Mouse (Mus musculus) cerebellum, adult 2 months (tissue): ENCODE results near the gene Apoe. TPM values are rescaled to one million over a fixed set of nuclear protein-coding genes. Genes with fewer than 3 reads are reported as not detected.

ENCODE experiments used
- DNase-seq, 2 experiments: peaks; one replicate each; pipeline ENCODE4 v3.0.0; 2021
- H3K27ac ChIP-seq: fragments of 200-500 bp; 2 replicates; pipeline ENCODE4 v1.5.1; 2012; ENCODE audit warnings: low read length, control low read depth, inconsistent platforms; ENCODE audit not compliant: insufficient read depth
- H3K27me3 ChIP-seq: fragments of 200-500 bp; 2 replicates; pipeline ENCODE4 v1.6.1; 2012; ENCODE audit warnings: inconsistent platforms, mild to moderate bottlenecking, low read length, moderate library complexity; ENCODE audit not compliant: control insufficient read depth, insufficient read depth
- H3K4me1 ChIP-seq: fragments of 200-500 bp; 2 replicates; pipeline ENCODE4 v1.6.1; 2011; ENCODE audit warnings: low read length; ENCODE audit not compliant: control insufficient read depth, insufficient read depth
- H3K4me3 ChIP-seq: fragments of 200-500 bp; replicated peaks from 2 replicates; pipeline ENCODE3; 2011; ENCODE audit warnings: mild to moderate bottlenecking, low read depth, low read length, control low read depth; ENCODE audit not compliant: insufficient read depth
- CTCF ChIP-seq: fragments of 200-500 bp; IDR thresholded peaks from 2 replicates; pipeline ENCODE4 v1.5.1; 2011; ENCODE audit warnings: low read depth, mild to moderate bottlenecking, control low read depth, low read length, moderate library complexity, borderline replicate concordance; ENCODE audit not compliant: insufficient read depth
- POLR2A ChIP-seq: fragments of 200-500 bp; IDR thresholded peaks from 2 replicates; pipeline ENCODE4 v1.6.1; 2011; ENCODE audit warnings: low read length, control low read depth, borderline replicate concordance; ENCODE audit not compliant: insufficient read depth
- WGBS: fragments of 180-500 bp; shearing (Covaris S2); methylation state at CpG from one replicate; pipeline ENCODE4 v1.1.7; 2018; 5-methylcytosine and 5-hydroxymethylcytosine counted together
- polyA plus RNA-seq: library from polyadenylated mRNA; depleted of rRNA; stranded (reverse); fragments of >200 nt; gene quantifications from 2 replicates; pipeline ENCODE4 v1.2.3, GENCODE M21; 2012

Apoe gene
- polyA plus RNA-seq, 1 experiment, result 2,936 TPM

- H3K4me3 ChIP-seq, result no peak overlapping the region
- TF ChIP-seq CTCF, result no peak
- no peak for TF ChIP-seq POLR2A
- DNase-seq, result no peak
- no peaks in the 10 kb centered on the region; the same call in 1 of the 2 replicates for H3K4me1 ChIP-seq
- no peaks in the 10 kb centered on the region for H3K27me3 ChIP-seq
- 69% methylated on average over 1 of the region's 1 CpGs for whole genome bisulfite sequencing
- no peak overlapping the region for H3K27ac ChIP-seq
Observed at GRCm38 (mm10) chr7:19676662-19677061, 22.3 kb downstream of the Apoe start.

DNA sequence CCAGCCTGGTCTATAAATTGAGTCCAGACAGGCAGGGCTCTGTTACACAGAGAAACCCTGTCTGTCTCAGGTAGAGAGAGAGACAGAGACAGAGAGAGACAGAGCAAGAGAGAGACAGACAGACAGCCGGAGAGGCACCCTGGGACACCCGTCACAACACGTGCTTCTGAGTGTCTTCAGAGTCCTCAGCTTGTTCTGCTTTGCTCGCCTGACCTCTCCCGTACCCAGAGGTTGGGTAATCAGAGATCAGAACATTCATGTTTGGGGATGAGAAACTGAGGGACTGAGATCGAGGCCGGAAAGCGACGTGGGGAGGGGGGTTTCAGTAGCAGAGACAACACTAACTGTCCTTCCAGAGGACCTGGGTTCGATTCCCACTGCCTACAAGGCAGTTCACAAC is 23.2 kb downstream of the Apoe start:
- Histone ChIP-seq H3K27ac (no peak overlapping the region), H3K4me3 (no peak overlapping the region), H3K27me3 (no peaks in the 10 kb centered on the region), H3K4me1 (no peaks in the 10 kb centered on the region; the same call in 1 of the 2 replicates)
- 80% methylated on average over 10 of the region's 10 CpGs for WGBS
- DNase-seq, result no peak
- TF ChIP-seq CTCF, result no peak
- no peak for TF ChIP-seq POLR2A

GRCm38 (mm10) chr7:19673083-19673699 is 25.8 kb downstream of the Apoe start:
- WGBS, result 46% methylated on average over 14 of the region's 14 CpGs

GRCm38 (mm10) chr7:19671511-19671910 is 27.5 kb downstream of the Apoe start:
- H3K4me3 ChIP-seq, result no peak overlapping the region
- 67% methylated on average over 10 of the region's 10 CpGs for WGBS
- no peak for DNase-seq
- no peaks in the 10 kb centered on the region for H3K27me3 ChIP-seq
- peaks cover 3% of the 10 kb centered on the region for H3K4me1 ChIP-seq
- H3K27ac ChIP-seq, result no peak overlapping the region
- TF ChIP-seq CTCF (no peak), POLR2A (no peak)

More at GRCm38 (mm10) chr7:19673083-19673699, 25.8 kb downstream of the Apoe start:
- TF ChIP-seq POLR2A (no peak), CTCF (no peak)
- H3K4me1 ChIP-seq, result peaks cover 3% of the 10 kb centered on the region
- no peak overlapping the region for H3K27ac ChIP-seq
- no peak overlapping the region for H3K4me3 ChIP-seq
- no peaks in the 10 kb centered on the region for H3K27me3 ChIP-seq
- DNase-seq, result no peak

- peak; percentile 95 for TF ChIP-seq CTCF
- TF ChIP-seq POLR2A, result no peak
- no peaks in the 10 kb centered on the region for H3K27me3 ChIP-seq
- H3K4me1 ChIP-seq, result peaks cover 3% of the 10 kb centered on the region
- WGBS, result 1% methylated on average over 10 of the region's 10 CpGs
- DNase-seq, result peak; percentile 91 to 93
- H3K27ac ChIP-seq, result peak overlapping the region; percentile 52
- peak overlapping the region; percentile 44 for H3K4me3 ChIP-seq
Observed at GRCm38 (mm10) chr7:19668947-19669721, 29.9 kb downstream of the Apoe start.

- DNase-seq, result no peak
- Histone ChIP-seq H3K4me1 (peaks cover 8% of the 10 kb centered on the region; the same call in 1 of the 2 replicates), H3K27me3 (no peaks in the 10 kb centered on the region), H3K4me3 (no peak overlapping the region), H3K27ac (no peak overlapping the region)
- TF ChIP-seq POLR2A (no peak), CTCF (no peak)
- 77% methylated on average over 2 of the region's 2 CpGs for WGBS
Observed at GRCm38 (mm10) chr7:19667434-19667833, 31.6 kb downstream of the Apoe start.

GRCm38 (mm10) chr7:19666750-19667149 is 32.2 kb downstream of the Apoe start:
- Histone ChIP-seq H3K27ac (no peak overlapping the region), H3K4me3 (no peak overlapping the region), H3K4me1 (peaks cover 12% of the 10 kb centered on the region; the same call in 1 of the 2 replicates), H3K27me3 (no peaks in the 10 kb centered on the region)
- 62% methylated on average over 3 of the region's 3 CpGs for WGBS
- TF ChIP-seq POLR2A (no peak), CTCF (no peak)
- no peak for DNase-seq

DNA sequence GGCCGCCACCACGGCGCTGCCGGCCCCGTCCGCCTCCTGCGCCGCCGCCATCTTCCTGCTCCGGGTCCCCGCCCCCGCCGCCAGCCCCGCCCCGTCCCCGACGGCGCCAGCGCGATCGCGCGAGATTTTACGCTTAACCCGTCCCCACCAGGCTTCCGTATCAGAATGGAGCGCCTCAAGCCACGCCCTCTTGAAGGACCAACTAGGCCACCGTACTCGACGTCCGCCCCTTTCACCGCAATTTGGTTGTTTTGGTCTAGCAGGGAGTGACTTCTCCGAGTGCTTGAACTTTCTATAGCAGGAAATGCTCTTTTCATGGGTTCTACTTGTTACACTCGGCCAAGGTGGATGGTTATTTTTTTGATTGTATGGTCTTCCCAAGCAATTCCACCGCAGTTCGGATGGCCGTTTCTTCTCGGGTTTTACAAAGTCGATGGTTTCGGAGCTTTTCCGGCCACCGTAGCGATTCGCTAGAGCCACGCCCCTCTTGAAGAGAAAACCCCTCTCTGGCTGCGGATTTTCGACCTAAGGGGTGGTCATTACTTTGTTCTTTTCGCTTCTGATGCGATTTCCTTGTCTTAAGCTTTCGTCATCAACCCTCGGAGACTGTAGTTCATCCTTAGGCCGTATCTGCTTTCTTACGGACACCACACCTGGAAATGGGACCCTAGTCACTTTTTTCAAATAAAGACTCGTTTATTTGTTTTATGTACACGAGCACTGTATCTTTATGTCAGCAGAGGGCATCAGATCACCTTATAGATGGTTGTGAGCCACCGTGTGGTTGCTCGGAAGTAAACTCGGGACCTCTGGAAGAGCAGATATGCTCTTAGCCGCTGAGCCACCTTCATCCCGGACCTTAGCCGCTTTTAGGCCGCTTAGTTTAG is 33.8 kb downstream of the Apoe start, which contains the start of gene Clptm1:
TSS of gene Clptm1 (minus strand) at position 79 of the 887 bp plus-strand sequence.
- Histone ChIP-seq H3K27me3 (no peaks in the 10 kb centered on the region), H3K4me3 (peak within 1 kb of the TSS; percentile 86), H3K4me1 (peaks cover 12% of the 10 kb centered on the region; the same call in 1 of the 2 replicates), H3K27ac (peak within 1 kb of the TSS; percentile 40; the same call in 1 of the 2 replicates)
- whole genome bisulfite sequencing, result under 1% methylated on average over 63 of the region's 63 CpGs
- peak; percentile 97 to 99 for DNase-seq
- TF ChIP-seq POLR2A (peak; percentile 49), CTCF (0 out of 2 replicates have a peak, but pooled peaks have one; percentile 10)
